Mouse (Mus musculus) midbrain, postnatal 0 days (tissue): ENCODE measurements around the gene Hnrnpul2. TPM values are rescaled to one million over a fixed set of nuclear protein-coding genes. Genes with fewer than 3 reads are reported as not detected.

Experiments
- ATAC-seq: fragments of 200-750 bp; cut with Nextera tagmentation; 2 replicates; pipeline ENCODE4 v1.8.0; 2017; ENCODE audit warnings: moderate number of reproducible peaks, mild to moderate bottlenecking, moderate TSS enrichment, moderate library complexity; ENCODE audit not compliant: low FRiP score
- DNase-seq: peaks from one replicate; pipeline ENCODE4 v3.0.0-alpha.2; 2015; ENCODE audit warnings: low spot score
- H3K27ac ChIP-seq: fragments of 300-500 bp; sonication (generic); 2 replicates; pipeline ENCODE4 v1.5.1; 2014; ENCODE audit warnings: low read depth, mild to moderate bottlenecking, low read length, mixed read lengths
- H3K27me3 ChIP-seq: fragments of 300-500 bp; sonication (generic); 2 replicates; pipeline ENCODE4 v1.6.1; 2014; ENCODE audit warnings: low read length, control low read depth, mixed read lengths; ENCODE audit not compliant: insufficient read depth
- H3K36me3 ChIP-seq: fragments of 300-500 bp; sonication (generic); 2 replicates; pipeline ENCODE4 v1.6.1; 2014; ENCODE audit warnings: low read length, control low read depth, mixed read lengths; ENCODE audit not compliant: insufficient read depth
- H3K4me1 ChIP-seq: fragments of 300-500 bp; sonication (generic); 2 replicates; pipeline ENCODE4 v1.6.1; 2014; ENCODE audit warnings: mild to moderate bottlenecking, control low read depth, antibody characterized with exemption, low read length, mixed read lengths; ENCODE audit not compliant: insufficient read depth
- H3K4me2 ChIP-seq: fragments of 300-500 bp; sonication (generic); 2 replicates; pipeline ENCODE4 v1.6.1; 2014; ENCODE audit warnings: low read depth, mild to moderate bottlenecking, low read length, mixed read lengths; ENCODE audit not compliant: poor library complexity, severe bottlenecking
- H3K4me3 ChIP-seq: fragments of 300-500 bp; sonication (generic); 2 replicates; pipeline ENCODE4 v1.5.1; 2014; ENCODE audit warnings: low read depth, mild to moderate bottlenecking, low read length, moderate library complexity
- H3K9ac ChIP-seq: fragments of 300-500 bp; sonication (generic); replicated peaks from 2 replicates; pipeline ENCODE4 v1.6.1; 2014; ENCODE audit warnings: mild to moderate bottlenecking, low read length, moderate library complexity, mixed read lengths; ENCODE audit not compliant: poor library complexity, severe bottlenecking
- H3K9me3 ChIP-seq: fragments of 300-500 bp; sonication (generic); 2 replicates; pipeline ENCODE4 v1.6.1; 2016; ENCODE audit warnings: low read length, control low read depth
- CTCF ChIP-seq: IDR thresholded peaks from 2 replicates; pipeline ENCODE4 v1.5.1; 2016; ENCODE audit warnings: antibody characterized with exemption, mild to moderate bottlenecking
- WGBS: fragments of 180-500 bp; shearing (Covaris S2); extraction: QIAGEN DNeasy Blood & Tissue Kit; methylation state at CpG from one replicate; pipeline ENCODE4 v1.1.7; 2014; 5-methylcytosine and 5-hydroxymethylcytosine counted together
- polyA plus RNA-seq: library from polyadenylated mRNA; unstranded; fragments of >200 nt; fragmentation: Nextera tagmentation; extraction: Ambion mirVana; gene quantifications from 2 replicates; pipeline ENCODE4 v1.2.1, GENCODE M21; 2015
- total RNA-seq: library from RNA; depleted of rRNA; stranded (reverse); fragments of >200 nt; gene quantifications from 2 replicates; pipeline ENCODE4 v1.2.3, GENCODE M21; 2014; rRNA removed

The Hnrnpul2 gene
- total RNA-seq, result 25.9 and 36.2 TPM in 2 replicates
- polyA plus RNA-seq, result 4.6 and 5.5 TPM in 2 replicates

DNA sequence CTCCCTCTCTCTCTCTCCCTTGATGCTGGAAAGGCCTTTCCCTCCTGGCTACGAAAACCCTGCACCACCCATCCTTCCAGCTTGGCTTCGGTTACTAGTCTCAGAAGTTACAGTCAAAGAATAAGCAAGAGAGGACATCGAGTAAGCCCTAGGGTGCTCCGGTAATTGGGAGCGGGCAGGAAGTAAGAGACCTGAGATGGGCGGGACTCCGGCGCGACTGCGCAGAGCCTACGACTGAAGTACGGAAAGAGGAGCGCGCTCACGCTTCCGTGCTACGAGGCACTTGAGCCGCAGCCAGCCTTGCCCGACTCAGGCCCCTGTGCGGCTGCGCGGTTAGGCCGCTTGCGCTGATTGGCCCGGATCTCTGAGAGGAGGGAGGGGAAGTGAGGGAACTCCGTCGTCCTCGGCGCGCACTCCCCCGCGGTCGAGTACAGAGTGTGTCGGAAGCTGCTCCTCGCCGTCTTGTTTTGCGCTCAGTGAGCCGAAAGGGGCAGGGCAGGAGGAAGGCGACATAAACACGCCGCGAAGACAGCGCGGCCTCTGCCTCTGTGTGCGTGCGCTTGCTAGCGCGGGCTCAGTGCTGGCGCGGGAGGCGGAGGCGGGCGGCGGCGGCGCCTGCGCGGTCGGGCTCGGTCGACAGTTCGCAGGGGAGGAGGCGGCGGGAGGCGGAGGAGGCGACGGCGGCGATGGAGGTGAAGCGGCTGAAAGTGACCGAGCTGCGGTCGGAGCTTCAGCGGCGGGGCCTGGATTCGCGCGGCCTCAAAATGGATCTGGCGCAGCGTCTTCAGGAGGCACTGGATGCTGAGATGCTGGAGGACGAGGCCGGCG is at the start of gene Hnrnpul2:
TSS of gene Hnrnpul2 (plus strand) at position 415 of the 828 bp plus-strand sequence.
- DNase-seq (peak; percentile 100), ATAC-seq (peak; percentile 96)
- Histone ChIP-seq H3K9ac (peak within 1 kb of the TSS; percentile 98), H3K4me3 (peak within 1 kb of the TSS; percentile 97), H3K27me3 (no peaks in the 10 kb centered on the region), H3K4me1 (peaks cover 21% of the 10 kb centered on the region), H3K9me3 (no peaks in the 10 kb centered on the region), H3K36me3 (peaks cover 15% of the 10 kb centered on the region), H3K4me2 (peak within 1 kb of the TSS; percentile 89), H3K27ac (peak within 1 kb of the TSS; percentile 98)
- 0 out of 2 replicates have a peak, but pooled peaks have one; percentile 6 for TF ChIP-seq CTCF
- under 1% methylated on average over 79 of the region's 83 CpGs for WGBS

DNA sequence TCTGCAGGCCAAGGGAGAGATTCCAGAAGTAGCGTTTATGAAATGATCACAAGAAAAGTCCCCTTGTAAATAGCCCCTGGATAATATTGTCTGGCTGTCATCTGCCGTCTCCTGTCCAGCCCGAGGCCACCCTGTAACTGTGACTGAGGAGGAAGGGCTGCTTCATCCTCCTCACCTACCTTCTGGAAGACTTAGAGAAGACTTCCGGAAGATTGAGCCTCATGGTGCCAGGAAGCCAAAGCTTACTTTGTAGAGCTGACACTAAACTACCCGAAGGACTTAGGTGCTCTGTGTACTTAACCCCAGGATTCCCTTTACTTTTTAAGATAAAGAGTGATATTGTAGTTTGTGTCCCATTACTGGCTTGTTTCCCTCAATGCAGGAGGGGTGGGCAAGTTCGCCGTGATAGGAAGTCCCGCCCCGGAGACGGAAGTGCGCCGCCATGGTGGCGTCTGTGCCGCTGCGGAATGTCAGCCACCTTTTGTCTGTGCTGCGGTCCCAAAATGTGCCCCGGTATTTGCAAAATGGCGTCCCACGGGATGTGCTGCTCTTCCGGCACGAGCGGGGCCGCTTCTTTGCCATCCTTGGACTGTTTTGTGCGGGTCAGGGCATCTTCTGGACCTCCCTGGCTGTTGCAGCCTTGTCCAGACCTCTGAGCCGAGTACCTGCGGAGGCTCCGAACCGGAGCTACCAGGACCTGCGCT is 49.1 kb upstream of the Hnrnpul2 start, which contains the start of gene Tmem223:
TSS of gene Tmem223 (plus strand) at position 430 of the 704 bp plus-strand sequence.
- DNase-seq (peak; percentile 88), ATAC-seq (peak; percentile 48)

DNA sequence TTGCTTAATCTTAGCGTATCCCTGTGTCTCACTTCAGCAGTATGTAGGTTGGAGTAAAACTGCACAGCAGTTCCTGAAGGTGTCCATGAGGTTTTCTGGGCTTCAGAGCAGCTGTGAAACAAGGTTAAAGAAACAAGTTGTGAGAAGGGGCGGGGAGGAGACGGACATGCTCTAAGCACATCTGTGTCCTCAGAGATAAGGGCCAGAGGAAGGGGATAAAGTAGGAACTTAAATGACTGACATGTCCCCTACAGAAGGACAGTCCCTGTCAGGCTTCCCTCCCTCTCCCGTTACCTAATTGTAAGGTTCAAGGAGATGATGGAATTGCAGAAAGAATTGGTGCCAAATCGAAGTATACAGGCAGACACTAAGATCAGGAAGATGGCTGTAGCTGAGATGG is 46.8 kb upstream of the Hnrnpul2 start:
- Histone ChIP-seq H3K27ac (no peak overlapping the region), H3K9ac (no peak overlapping the region), H3K27me3 (no peaks in the 10 kb centered on the region), H3K4me3 (no peak overlapping the region), H3K4me2 (peak overlapping the region; percentile 97; the same call in 1 of the 2 replicates), H3K36me3 (peaks cover 13% of the 10 kb centered on the region; the same call in 1 of the 2 replicates), H3K4me1 (no peaks in the 10 kb centered on the region), H3K9me3 (no peaks in the 10 kb centered on the region)
- ATAC-seq (no peak), DNase-seq (no peak)
- TF ChIP-seq CTCF, result no peak
- WGBS, result 89% methylated on average over 5 of the region's 5 CpGs

More for the DNA sequence above, 49.1 kb upstream of the Hnrnpul2 start, which contains the start of gene Tmem223:
- 17% methylated on average over 29 of the region's 29 CpGs for WGBS
- TF ChIP-seq CTCF, result peak; percentile 52
- Histone ChIP-seq H3K36me3 (peaks cover 34% of the 10 kb centered on the region), H3K9ac (peak within 1 kb of the TSS; percentile 83), H3K4me3 (peak within 1 kb of the TSS; percentile 62), H3K4me2 (peak within 1 kb of the TSS; percentile 69), H3K4me1 (no peaks in the 10 kb centered on the region), H3K27ac (peak within 1 kb of the TSS; percentile 89), H3K27me3 (no peaks in the 10 kb centered on the region), H3K9me3 (no peaks in the 10 kb centered on the region; the same call in 1 of the 2 replicates)

DNA sequence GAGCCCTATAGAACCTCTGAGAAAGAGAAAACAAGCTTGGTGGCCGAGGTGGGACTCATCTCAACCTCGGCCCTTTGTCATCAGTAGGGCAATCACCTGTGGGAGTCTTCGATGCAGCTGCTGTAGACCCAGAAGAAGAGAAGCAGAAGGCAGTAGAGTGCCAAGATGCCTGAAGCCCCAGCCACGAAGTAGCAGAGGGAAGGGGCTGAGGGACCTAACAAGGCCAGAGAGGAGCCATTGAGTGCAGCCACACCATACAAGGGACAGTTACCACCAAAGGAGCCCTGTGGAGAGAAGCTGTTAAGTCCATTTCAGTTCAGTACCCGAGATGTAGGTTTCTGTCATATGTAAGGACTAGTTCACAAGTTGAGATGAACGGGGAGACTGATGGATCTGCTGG is 46.4 kb upstream of the Hnrnpul2 start:
- ATAC-seq (no peak), DNase-seq (no peak)
- Histone ChIP-seq H3K4me3 (peak overlapping the region; percentile 56), H3K27ac (no peak overlapping the region), H3K4me1 (no peaks in the 10 kb centered on the region), H3K9ac (peak overlapping the region; percentile 79; the same call in 1 of the 2 replicates), H3K36me3 (peaks cover 9% of the 10 kb centered on the region; the same call in 1 of the 2 replicates), H3K9me3 (no peaks in the 10 kb centered on the region), H3K4me2 (peak overlapping the region; percentile 97), H3K27me3 (no peaks in the 10 kb centered on the region)
- WGBS, result 57% methylated on average over 6 of the region's 6 CpGs
- no peak for TF ChIP-seq CTCF

DNA sequence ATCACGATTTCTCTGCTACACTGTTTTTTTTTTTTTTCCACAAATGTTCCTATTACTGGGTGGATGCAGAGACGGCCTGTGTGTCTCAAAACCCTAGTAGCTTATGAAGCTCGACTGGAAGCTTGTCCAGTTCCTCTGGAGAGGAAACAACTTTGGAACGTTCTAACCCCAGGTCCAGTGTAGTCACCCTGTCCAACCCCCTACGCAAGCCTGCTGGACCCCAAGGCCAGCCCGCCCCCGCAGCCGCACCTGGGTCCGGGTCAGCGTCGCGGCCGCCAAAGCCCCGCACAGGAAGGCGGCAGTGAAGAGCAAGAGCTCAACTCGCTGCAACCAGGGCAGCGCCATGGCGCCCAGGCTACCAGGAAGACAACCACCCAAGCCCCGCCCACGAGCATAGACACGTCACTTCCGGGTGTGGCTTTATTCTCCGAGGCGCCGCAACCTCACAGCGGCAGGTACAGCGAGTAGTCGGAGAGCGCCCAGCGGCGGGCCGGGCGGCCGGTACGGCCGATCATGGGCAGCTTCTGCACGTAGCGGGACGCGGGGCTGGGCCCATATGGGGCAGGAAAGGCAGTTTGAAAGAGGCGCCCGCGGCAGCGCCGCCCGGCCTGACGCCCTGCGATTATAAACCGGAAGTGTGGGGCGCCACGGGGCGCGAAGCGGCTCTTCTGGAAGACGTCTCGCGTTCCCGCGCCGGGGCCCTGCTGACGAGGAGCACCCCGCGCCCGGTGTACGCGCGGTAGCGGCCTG is 45.5 kb upstream of the Hnrnpul2 start, which contains the start of gene Tmem179b:
TSS of gene Tmem179b (minus strand) at position 382 of the 750 bp plus-strand sequence.
- Histone ChIP-seq H3K4me3 (peak within 1 kb of the TSS; percentile 56), H3K36me3 (peaks cover 1% of the 10 kb centered on the region; the same call in 1 of the 2 replicates), H3K9me3 (no peaks in the 10 kb centered on the region), H3K4me2 (peak within 1 kb of the TSS; percentile 97), H3K27me3 (no peaks in the 10 kb centered on the region), H3K4me1 (no peaks in the 10 kb centered on the region), H3K27ac (peak within 1 kb of the TSS; percentile 96), H3K9ac (peak within 1 kb of the TSS; percentile 79)
- peak; percentile 90 for ATAC-seq
- DNase-seq, result peak; percentile 96
- WGBS, result under 1% methylated on average over 67 of the region's 68 CpGs
- peak; percentile 2 for TF ChIP-seq CTCF
